Mouse (Mus musculus) CH12F3 (cell line): ENCODE measurements around the gene Ccdc144b.

Source experiments
- in situ Hi-C: fragments of 300-500 bp; cut with MboI; formaldehyde crosslinking; loops from 2 replicates; pipeline ENCODE4 v1.14.3; 2020; ENCODE audit warnings: low sequenced_read_pairs

Gene Ccdc144b

DNA sequence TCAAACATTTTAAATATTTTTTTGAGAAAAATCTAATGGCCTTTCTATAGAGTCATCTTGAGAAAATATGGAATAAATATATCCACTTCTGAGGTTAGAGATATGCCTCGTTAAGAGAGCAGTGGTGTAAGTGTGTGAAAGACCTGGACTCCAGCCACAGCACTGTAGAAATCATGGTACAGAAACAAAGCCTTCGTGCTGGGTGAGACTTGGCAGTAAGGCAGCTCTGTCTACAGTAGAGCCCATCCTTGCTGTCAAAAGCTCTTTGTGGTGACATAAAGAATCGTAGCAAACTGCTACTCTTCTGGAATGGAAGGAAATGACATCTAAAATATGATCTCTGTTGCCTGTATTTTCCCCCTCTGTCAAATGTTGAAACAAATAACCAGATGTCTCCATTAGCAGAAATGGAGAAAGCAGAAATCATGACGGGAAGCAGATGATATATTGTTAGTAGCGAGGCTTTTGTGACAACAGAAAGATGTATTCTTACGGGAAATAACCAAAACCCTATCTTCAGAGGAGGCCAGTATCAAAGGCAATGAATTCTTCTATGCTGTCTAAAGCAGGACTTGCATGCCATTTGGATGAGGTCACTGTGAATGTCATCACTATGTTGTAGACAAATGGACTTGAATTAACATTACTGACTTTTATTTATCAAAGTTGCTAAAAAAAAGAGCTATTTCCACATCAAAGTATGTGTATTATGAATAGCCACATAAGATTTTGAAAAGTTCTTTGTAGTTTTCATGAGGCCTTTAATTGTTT is 21.4 kb downstream of the Ccdc144b start:
- in situ Hi-C loops: no loop called here

DNA sequence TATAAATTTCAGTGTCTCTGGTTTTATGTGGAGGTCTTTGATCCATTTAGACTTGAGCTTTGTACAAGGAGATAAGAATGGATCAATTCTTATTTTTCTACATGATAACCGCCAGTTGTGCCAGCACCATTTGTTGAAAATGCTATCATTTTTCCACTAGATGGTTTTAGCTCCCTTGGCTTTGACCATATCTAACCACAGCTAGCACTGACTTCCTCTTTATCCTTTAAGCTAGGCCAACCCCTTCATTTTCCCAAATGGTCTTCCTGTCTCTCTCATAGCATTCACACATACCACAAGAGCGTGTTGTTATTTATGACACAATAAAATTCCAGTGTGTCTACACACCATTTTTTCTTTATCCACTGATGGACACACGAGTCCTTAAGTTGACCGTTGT is 23.4 kb downstream of the Ccdc144b start:
- in situ Hi-C loops: no loop called here

DNA sequence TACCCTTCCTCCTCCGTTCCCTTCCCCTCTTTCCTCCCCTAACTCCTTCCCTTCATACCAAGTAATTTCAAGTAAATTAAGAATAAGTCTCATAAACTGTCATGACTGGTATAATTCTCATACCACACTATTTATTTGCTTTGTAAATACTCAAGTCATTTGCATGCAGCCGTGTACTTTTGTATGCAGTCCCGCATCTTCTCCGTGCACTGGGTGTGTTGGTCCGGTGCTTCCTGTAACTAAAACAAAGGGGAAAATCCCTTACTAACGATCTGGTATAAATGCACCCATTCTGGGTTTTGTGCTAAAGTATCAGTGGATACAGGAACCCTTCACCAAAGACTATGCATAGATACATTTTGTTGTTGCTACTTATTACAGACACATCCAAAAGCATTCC is 27.6 kb downstream of the Ccdc144b start:
- in situ Hi-C loops: no loop called here

DNA sequence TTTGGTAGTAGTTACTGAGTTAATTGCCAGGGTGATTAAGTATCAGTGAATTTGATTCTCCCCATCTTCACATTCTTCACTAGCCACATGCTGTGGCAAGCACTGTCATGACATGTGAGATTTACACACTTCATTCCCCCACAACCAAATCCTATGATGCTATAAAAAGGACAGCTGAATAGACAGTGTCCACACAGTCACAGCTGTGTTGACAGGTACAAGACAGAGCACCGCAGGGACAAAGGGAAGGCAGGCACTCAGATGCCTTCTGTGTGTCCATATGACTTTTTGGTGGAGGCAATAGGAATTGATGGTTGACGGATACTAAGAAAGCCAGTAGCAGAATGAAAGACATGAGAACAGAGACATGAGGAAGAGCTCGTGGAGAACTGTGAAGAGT is 42.1 kb downstream of the Ccdc144b start:
- in situ Hi-C loops: no loop called here

DNA sequence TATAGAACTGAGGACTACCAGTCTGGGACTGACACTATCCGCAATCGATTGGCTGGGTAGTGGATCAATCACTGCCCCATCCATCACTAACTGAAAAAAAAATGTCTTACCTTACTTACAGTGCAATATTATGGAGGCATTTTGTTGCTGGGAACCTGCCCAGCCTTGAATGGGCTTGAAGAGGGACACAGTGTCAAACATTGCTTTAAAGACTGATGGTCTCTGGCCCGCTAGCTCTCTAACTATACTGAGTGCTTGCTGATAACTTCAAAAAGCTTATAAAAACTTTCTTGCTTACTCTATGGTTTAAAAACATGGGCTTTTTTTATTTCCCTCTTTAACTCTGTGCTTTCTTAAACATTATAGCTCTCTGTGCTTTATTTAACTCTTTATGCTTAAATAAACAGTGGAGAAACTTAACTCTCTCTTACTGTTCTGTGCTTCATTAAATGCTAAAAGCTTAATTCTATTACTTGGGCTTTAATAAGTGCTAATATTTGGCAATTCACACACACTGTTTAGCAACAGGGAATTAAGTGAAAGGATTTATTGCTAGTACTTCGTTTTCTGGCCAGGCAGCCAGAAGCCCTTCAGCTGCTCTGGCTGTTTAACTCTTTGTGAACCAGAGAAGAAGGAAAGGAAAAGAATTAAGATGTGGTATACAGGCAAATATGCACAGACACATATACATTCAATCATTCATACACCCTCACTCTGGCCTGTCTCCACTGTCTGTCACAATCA is 44.8 kb downstream of the Ccdc144b start:
- in situ Hi-C loops: no loop called here

DNA sequence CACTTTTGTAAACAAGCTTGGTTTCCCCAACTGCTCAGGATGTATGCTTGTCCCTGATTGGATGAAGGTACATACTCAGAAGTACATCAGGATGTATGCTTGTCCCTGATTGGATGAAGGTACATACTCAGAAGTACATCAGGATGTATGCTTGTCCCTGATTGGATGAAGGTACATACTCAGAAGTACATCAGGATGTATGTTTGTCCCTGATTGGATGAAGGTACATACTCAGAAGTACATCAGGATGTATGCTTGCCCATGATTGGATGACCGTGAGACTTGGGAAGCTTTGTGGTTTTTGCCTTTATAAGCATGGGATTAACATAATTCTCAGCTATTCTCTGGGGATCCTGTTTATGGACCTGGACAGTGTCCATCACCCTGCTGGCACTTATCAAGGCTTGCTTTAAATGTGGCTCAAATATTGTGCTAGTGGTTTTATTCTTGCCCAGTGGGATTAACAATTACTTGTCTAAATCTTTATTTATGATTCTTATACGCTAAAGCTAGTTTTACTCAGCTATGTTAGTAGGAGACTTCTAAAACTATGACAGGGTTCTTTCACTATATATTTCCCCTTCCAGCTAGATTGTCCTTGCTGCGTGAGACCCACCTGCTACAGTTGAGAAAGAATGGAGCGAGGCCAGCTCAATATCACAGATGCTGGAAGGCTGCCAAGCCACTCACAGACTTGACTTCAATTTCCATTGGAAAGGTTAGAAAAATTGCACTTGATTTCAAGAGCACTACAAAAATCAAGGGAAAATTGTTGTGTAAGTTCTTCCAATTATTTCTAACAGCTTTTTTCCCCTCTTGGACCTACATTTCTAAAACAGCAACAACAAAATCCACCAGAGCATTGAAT is 49.1 kb downstream of the Ccdc144b start:
- in situ Hi-C loops: no loop called here

DNA sequence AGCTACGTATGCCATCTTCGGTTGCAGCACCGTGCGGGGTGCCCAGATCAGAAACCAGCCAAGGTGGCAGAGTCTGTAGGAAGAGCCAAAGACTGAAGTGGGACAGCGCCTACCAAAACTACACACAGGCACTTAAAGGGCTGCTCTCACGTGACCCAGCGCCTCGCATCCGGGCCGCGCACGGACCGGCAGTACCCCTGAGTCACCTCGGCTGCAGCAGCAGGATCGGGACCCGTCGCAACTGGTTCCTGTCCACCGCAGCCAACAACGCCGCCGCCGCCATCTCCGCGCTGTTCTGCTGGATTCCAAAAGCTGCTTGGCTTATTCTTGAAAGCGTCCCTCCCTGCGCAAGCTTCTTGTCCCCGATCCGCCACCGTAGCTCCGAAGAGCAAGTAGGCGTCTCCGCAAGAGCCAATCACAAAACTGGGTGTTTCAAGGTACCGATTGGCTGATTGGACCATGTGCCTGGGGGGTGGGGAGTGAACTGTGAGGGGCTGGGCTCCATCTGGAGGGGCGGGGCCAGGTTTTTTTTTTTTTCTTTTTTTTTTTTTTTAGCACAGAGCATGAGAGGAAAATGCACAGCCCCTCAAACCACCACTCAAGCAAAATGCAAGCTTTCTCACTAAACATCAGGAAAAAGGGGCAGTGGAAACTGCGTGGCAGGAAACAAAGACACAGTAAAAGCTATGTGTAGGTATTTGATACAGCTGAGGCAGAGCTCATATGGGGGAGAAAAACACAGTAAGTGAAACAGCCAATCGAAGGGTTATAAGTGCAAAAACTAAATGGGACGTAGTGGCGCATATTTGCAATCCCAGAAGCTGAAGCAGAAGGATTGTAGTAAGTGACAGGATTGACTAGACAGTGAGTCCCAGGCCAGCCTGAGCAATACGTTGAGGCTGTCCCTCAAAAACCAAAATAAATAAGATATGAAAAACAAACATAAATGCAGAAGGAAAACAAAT is 52.8 kb downstream of the Ccdc144b start, which contains the start of gene Mccc1:
Gene Mccc1 (minus strand): TSS at position 404 of the 965 bp plus-strand sequence.
- in situ Hi-C loops: no loop called here

DNA sequence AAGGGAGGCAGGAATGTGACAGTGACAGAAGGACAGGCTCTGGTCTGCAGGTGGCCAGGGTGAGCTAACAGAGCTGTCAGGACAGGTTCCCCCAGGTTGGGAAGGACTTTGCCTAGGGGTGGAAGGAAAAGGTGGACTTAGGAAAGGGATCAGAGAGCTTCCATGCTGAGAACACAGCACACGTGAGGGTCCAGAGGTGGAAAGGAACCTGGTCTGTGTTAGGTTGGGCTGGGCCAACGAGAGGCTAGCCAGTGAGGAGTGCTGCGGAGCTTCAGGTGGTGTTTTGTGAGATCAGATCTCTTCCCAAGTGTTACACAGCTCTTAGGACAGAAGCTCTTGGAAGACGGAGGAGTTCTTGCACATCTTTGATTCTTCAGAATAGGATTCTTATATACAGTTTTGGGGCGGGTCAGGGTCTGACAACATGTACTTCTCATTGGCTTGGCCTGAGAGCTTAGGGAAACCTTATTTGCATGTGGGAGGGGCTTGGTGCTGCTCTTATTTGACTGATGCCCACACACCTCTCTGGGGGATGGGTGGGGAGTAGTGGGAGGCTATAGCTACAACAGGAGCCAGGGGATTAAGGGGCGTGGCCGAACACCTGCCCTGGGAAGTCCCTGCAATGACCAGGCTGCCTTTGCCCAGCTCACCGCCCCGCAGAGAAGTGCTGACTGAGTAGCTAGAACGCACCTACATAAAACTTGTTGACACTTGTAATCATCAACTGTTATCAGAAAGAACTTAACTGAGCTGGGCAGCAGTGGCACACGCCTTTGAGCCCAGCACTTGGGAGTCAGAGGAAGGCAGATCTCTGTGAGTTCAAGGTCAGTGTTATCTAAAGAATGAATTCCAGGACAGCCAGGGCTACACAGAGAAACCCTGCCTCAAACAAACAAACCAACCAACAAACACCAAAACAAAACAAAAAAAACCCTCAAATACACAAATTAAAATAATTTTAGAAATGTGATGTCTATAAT is 58.5 kb downstream of the Ccdc144b start:
- in situ Hi-C loops: no loop called here

DNA sequence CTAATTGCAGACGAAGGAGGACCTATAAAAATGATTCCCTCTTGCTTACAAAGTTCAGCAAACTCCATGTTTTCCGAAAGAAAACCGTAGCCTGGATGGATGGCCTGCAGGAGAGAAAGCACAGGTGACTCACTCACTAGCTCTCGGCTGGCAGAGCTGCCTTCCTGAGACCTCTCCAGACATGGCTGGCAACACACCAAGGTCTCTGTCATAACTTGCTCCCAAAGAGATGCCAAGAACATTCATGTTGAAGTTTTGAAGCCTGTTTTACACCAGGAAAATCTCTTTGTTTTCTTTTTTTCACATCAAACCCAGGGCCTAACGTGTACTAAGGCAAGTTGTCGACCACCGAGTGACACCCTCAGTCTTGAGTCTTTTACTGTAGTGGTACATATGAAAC is 62.6 kb downstream of the Ccdc144b start:
- in situ Hi-C loops: no loop called here

DNA sequence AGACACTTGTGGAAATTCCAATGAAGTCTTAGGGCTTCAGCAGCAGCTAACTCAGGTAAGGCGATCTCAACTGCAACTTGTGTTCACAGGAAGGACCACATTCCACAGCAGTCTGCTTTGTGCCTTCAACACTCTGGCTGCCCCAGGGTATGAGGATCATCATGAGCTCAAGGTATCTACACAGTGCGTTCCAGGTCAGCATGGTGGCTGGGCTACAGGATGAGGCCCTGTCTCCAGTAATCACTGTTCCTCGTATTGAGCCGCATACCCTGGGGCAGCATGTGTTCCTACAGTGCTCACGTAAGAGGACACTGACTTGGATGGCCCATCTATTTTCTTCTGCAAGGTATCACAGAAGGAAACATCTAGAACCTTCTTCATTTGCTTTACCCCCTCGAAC is 65.3 kb downstream of the Ccdc144b start:
- in situ Hi-C loops: loop anchor here (10.0 kb wide), 1 partner anchor 147 kb away; no protein-coding TSS in a partner anchor

DNA sequence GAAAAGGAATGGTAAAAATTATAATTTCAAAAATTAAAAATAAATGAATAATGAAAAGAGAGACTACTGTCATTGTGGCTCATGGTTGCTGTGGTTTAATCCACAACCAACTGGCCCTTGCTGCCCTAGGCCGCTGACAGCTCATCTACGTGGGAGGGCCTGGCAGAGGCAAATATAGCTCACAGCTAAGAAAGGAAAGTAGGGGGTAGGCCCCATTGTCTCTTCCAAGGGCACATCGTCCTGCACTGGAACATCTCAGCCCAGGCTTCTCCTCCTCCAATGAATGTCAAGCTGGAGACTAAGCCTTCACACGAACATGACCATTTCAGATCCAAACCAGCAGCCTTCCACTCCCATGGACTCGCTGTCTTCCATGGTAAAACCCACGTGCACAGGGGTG is 67.1 kb downstream of the Ccdc144b start:
- in situ Hi-C loops: loop anchor here (10.0 kb wide), 1 partner anchor 149 kb away; no protein-coding TSS in a partner anchor

DNA sequence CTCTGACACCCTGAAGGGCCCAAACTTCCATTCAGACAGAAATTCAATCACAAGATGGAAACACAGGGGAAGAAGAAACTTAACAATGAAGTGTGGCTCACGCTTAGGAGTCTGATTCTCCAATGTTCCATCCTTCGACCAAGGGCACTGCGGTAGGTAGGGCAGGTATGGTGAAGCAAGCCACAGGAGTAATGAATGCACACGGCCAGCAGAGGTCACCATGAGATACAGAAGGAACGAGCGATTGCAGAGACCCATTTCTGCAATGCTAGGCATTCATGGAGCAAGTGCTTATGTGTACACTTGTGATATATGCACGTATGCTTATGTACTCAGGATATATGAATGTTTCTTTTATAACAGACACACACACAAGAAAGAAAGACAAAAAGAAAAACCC is 79.8 kb downstream of the Ccdc144b start:
- in situ Hi-C loops: loop anchor here (10.0 kb wide), 1 partner anchor 279 kb away; no protein-coding TSS in a partner anchor

DNA sequence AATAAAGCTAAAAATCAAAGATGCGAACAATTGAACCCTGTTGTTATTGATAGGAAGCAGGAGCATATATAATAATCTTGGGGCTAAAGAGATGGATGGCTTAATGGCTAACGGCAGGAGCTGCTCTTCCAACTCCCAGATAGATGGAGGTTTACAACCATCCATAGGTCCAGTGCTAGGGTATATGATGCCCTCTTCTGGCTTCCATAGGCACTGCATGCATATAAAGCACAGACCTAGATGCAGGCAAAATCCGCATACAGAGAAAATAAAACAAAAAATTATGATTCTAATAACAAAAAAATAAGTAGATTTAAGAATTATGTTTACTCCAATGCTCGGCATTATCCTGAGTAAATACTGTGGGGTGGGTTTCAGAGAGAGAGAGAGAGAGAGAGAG is 80.4 kb downstream of the Ccdc144b start:
- in situ Hi-C loops: loop anchor here (10.0 kb wide), 1 partner anchor 278 kb away; no protein-coding TSS in a partner anchor

DNA sequence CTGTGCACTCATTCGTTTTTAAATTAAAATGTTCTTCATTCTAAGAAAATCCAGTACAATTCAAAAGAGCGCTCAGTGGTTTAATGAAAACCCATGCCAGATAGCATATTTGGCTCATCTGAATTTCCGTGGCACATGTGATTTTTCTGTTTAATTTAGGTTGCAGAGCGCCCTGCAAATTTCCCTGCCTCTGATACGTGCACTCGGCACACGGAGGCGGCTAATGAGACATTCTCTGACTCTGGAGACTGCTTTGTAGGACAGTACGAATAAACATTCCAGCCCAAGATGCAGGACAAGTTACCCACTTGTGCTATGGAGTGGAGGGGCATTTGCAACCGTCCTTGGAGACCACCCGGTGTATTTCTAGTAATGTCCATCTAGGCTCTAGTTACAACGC is 82.2 kb downstream of the Ccdc144b start:
- in situ Hi-C loops: loop anchor here (10.0 kb wide), 1 partner anchor 276 kb away; no protein-coding TSS in a partner anchor

DNA sequence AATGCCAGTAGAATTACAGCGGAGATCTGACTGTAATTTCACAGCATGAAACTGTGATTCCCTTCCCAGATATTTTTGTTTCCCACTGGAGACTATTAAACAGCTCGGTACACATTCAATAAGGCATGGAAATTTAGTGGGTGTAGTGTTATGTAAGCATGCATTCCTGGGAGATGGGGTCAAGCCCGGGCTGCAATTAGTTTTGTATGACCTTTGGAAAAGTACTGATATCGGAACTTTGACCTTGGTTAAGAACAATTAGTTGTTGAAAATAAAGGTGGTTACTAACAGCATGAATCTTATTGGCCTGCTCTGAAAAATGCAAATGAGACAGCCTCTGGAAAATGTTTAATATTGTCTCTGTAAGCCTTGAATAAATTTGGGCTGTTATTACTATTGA is 82.9 kb downstream of the Ccdc144b start:
- in situ Hi-C loops: loop anchor here (10.0 kb wide), 1 partner anchor 276 kb away; no protein-coding TSS in a partner anchor

DNA sequence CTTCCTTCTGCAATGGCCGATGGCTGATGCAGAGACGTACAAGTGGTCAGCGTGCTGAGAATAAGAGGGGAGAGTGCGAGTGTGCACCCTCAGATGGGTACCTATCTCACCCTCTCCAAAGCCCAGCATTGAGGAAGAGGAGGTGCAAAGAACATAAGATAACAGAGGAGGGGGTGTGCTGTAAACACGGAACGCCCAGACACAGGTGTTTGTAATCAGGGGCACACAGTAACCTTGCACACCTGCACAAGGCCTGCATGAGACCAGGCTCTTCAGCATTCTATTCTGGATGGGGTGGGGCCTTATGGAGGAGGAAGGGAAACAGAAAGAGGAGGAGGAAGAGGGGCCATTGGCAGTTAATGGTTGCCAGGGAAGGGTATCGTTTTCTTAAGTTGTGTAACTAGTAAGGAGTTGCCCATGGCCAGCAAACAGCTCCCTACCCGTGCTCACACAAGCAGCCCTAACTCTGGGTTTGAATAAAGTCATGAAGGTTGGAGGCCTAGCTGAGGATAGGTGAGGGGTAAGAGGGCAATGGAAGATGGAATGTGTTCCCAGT is 85.9 kb downstream of the Ccdc144b start:
- in situ Hi-C loops: no loop called here

DNA sequence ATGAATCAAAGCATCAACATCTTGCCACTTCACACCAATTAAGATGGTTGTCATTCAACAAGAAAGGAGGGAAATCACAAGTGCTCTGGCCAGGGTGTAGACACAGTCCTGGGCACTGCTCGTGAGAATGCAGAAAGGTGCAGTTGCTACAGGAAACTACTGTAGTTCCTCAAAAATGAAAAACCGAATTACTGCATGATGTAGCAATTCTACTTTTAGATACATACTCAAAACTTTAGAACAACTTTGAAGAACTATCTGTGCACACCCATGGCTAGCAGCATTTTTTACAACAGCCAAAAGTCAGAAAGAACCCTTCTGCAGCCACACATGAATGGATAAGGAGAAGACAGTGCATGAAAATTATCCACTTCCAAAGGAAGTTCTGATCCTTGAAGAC is 86.9 kb downstream of the Ccdc144b start:
- in situ Hi-C loops: no loop called here

DNA sequence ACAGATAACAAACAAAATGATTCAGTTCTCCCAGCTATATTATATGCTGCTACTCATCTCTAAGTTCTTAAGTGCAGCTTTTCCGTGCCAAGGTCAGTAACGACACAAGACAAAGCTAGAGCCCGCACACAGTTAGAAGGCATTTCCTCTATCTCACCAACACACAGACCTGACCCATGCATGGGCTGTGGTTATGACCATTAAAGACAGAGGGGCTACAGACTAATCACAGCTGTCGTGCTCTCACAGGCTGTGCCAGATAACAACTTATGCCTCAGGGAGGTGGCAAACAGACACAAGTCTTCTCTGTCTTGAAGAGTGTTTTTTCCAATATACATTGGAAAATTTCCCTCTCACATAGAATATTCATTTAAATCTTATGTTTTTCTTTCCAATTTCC is 88.4 kb downstream of the Ccdc144b start:
- in situ Hi-C loops: no loop called here
